Mouse (Mus musculus) spleen, adult 2 months (tissue): ENCODE data around the gene Plgrkt. TPM values are rescaled to one million over a fixed set of nuclear protein-coding genes. Genes with fewer than 3 reads are reported as not detected.

Experiments
- DNase-seq, 2 experiments: peaks; one replicate each; pipeline versions ENCODE4 v3.0.0 to v3.0.0-alpha.2; 2012 to 2021; ENCODE audit warnings: low spot score in 2 of 2, low read depth in 1 of 2
- H3K27ac ChIP-seq: fragments of 200-500 bp; 2 replicates; pipeline ENCODE4 v1.5.1; 2012; ENCODE audit warnings: low read length, inconsistent platforms; ENCODE audit not compliant: insufficient read depth
- H3K27me3 ChIP-seq: fragments of 200-500 bp; 2 replicates; pipeline ENCODE4 v1.6.1; 2012; ENCODE audit warnings: mild to moderate bottlenecking, moderate library complexity, low read length, inconsistent platforms; ENCODE audit not compliant: control insufficient read depth, insufficient read depth
- H3K36me3 ChIP-seq: fragments of 200-500 bp; 2 replicates; pipeline ENCODE4 v1.6.1; 2012; ENCODE audit warnings: mild to moderate bottlenecking, low read length, inconsistent platforms; ENCODE audit not compliant: control insufficient read depth, insufficient read depth
- H3K4me1 ChIP-seq: fragments of 200-500 bp; 2 replicates; pipeline ENCODE4 v1.6.1; 2011; ENCODE audit warnings: inconsistent platforms; ENCODE audit not compliant: control insufficient read depth, insufficient read depth, insufficient read length
- H3K4me3 ChIP-seq: fragments of 200-500 bp; 2 replicates; pipeline ENCODE4 v1.5.1; 2011; ENCODE audit warnings: mild to moderate bottlenecking, inconsistent platforms; ENCODE audit not compliant: insufficient read depth, insufficient read length; ENCODE audit errors: extremely low read depth
- CTCF ChIP-seq: fragments of 200-500 bp; IDR thresholded peaks from 2 replicates; pipeline ENCODE4 v1.5.1; 2011; ENCODE audit warnings: mild to moderate bottlenecking, inconsistent platforms; ENCODE audit not compliant: insufficient read depth, insufficient read length, insufficient replicate concordance; ENCODE audit errors: extremely low read depth
- POLR2A ChIP-seq: fragments of 200-500 bp; IDR thresholded peaks from 2 replicates; pipeline ENCODE4 v1.6.1; 2011; ENCODE audit warnings: low read depth, low read length, inconsistent platforms
- whole genome bisulfite sequencing: fragments of 180-500 bp; shearing (Covaris S2); methylation state at CpG from one replicate; pipeline ENCODE4 v1.1.7; 2018; 5-methylcytosine and 5-hydroxymethylcytosine counted together
- polyA plus RNA-seq: library from polyadenylated mRNA; depleted of rRNA; stranded (reverse); fragments of >200 nt; gene quantifications from 2 replicates; pipeline ENCODE4 v1.2.3, GENCODE M21; 2012

Plgrkt gene
- polyA plus RNA-seq, 1 experiment, result 55.6 TPM

- Histone ChIP-seq H3K4me3 (no peak overlapping the region), H3K4me1 (no peaks in the 10 kb centered on the region; the same call in 1 of the 2 replicates), H3K36me3 (no peaks in the 10 kb centered on the region), H3K27me3 (no peaks in the 10 kb centered on the region), H3K27ac (no peak overlapping the region)
- WGBS, result 85% methylated on average over 6 of the region's 6 CpGs
- no peak for TF ChIP-seq POLR2A
- TF ChIP-seq CTCF, result no peak
- no peak for DNase-seq
Observed at GRCm38 (mm10) chr19:29342281-29342680, 24.9 kb downstream of the Plgrkt start.

DNA sequence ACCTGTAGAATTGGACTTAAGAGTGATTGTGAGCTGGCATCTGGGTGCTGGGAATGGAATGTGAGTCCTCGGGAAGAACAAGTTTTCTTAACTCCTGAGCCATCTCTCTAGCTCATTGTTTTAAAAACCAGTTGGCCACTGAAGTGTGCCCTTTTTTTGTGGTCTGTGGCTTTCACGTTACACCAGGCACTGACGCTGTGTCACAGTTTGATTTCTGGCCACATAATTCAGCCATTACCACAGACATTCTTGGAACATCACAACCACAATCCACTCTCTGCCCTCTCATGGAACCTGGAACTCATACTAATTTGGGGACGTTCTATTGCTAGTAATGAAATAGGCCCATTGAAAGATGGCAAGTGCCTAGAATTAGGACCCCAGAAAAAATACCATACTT, 26.2 kb downstream of the Plgrkt start:
- Histone ChIP-seq H3K4me3 (no peak overlapping the region), H3K4me1 (no peaks in the 10 kb centered on the region; the same call in 1 of the 2 replicates), H3K36me3 (no peaks in the 10 kb centered on the region), H3K27me3 (no peaks in the 10 kb centered on the region), H3K27ac (no peak overlapping the region)
- no peak for DNase-seq
- WGBS, result 32% methylated on average over 4 of the region's 4 CpGs
- TF ChIP-seq CTCF, result no peak
- no peak for TF ChIP-seq POLR2A

DNA sequence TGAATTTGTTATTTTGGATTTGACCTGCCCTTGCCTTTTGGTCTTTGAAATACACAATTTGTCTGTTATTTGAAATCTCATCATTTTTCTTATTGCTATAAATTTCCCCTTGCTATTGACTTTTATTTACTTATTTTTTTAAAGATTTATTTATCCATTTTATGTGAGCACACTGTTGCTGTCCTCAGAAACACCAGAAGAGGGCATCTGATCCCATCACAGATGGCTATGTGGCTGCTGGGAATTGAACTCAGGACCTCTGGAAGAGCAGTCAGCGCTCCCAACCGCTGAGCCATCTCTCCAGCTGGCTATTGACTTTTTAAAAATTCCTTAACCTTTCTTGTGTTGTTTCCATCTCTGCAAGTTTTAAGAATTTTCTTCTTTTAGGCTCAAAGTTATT, 30.6 kb downstream of the Plgrkt start:
- no peak overlapping the region for H3K27ac ChIP-seq
- no peak overlapping the region for H3K4me3 ChIP-seq
- DNase-seq, result no peak
- 96% methylated on average over 2 of the region's 2 CpGs for WGBS
- H3K4me1 ChIP-seq, result no peaks in the 10 kb centered on the region
- peaks cover 10% of the 10 kb centered on the region for H3K27me3 ChIP-seq
- TF ChIP-seq CTCF (no peak), POLR2A (no peak)
- no peaks in the 10 kb centered on the region for H3K36me3 ChIP-seq

- H3K36me3 ChIP-seq, result no peaks in the 10 kb centered on the region
- peaks cover 10% of the 10 kb centered on the region for H3K27me3 ChIP-seq
- WGBS, result 25% methylated on average over 23 of the region's 23 CpGs
- no peak within 1 kb of the TSS for H3K27ac ChIP-seq
- TF ChIP-seq CTCF (no peak), POLR2A (no peak)
- DNase-seq, result no peak
- no peak within 1 kb of the TSS for H3K4me3 ChIP-seq
- H3K4me1 ChIP-seq, result no peaks in the 10 kb centered on the region
Observed at GRCm38 (mm10) chr19:29334068-29334745, 33.0 kb downstream of the Plgrkt start, which contains the start of gene Rln1. Rln1 (minus strand) TSS chr19:29334670.

DNA sequence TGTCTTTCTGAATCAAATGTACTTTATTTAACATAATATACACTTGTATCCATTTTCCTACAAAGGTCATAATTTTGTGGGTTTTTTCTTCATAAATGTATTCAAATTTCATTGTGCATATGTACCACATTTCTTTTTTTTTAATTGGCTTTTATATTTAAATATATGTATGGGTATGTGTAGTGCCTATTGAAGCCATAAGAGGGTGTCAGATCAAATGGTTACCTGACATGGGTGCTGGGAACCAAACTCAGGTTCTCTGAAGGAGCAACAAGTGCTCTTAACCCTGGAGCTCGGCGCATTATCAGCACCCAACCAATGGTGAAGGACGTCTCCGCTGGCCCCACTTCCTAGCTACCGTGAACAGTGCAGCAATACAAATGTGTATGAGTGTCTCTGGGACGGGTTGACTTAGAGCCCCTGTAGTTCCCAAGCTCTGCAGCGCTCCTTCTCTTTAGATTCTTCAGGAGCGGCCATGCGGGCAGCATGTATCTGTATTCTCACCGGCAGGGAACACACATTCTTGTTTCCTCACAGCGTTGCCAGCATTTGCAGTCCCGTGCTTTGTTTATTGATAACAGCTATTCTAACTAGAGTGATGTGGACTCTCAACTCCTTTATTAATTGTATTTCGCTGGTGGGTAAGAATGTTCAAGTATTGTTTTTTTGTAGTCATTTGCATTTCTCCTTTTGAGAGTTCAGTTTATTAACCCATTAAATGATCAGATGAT, 40.2 kb downstream of the Plgrkt start:
- WGBS, result 92% methylated on average over 13 of the region's 13 CpGs
- no peak for TF ChIP-seq CTCF
- TF ChIP-seq POLR2A, result no peak
- DNase-seq, result no peak
- Histone ChIP-seq H3K36me3 (no peaks in the 10 kb centered on the region), H3K4me3 (no peak overlapping the region), H3K27ac (no peak overlapping the region), H3K4me1 (peaks cover 4% of the 10 kb centered on the region; the same call in 1 of the 2 replicates), H3K27me3 (no peaks in the 10 kb centered on the region)

GRCm38 (mm10) chr19:29326396-29326795, 40.8 kb downstream of the Plgrkt start:
- peaks cover 4% of the 10 kb centered on the region; the same call in 1 of the 2 replicates for H3K4me1 ChIP-seq
- WGBS, result 94% methylated on average over 4 of the region's 4 CpGs
- no peaks in the 10 kb centered on the region for H3K36me3 ChIP-seq
- TF ChIP-seq POLR2A, result no peak
- no peak for TF ChIP-seq CTCF
- no peak overlapping the region for H3K4me3 ChIP-seq
- no peaks in the 10 kb centered on the region for H3K27me3 ChIP-seq
- no peak overlapping the region for H3K27ac ChIP-seq
- no peak for DNase-seq

DNA sequence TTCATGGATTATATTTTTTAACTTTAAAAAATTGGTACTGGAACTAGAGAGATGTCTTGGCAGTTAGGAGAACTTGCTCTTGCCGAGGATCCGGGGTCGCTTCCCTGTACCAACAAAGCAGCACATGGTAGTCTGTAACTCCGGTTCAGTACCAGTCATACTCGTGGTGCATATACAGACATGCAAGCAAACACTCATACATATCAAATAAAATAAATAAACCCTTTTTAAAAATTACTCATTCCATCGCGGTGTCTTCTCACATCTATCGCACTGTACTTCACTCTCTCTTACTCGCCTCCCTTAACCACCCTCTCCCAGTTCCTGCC, 41.4 kb downstream of the Plgrkt start:
- peaks cover 4% of the 10 kb centered on the region; the same call in 1 of the 2 replicates for H3K4me1 ChIP-seq
- TF ChIP-seq CTCF (no peak), POLR2A (no peak)
- no peaks in the 10 kb centered on the region for H3K36me3 ChIP-seq
- H3K27me3 ChIP-seq, result no peaks in the 10 kb centered on the region
- WGBS, result 70% methylated on average over 9 of the region's 9 CpGs
- H3K4me3 ChIP-seq, result no peak overlapping the region
- no peak for DNase-seq
- H3K27ac ChIP-seq, result no peak overlapping the region
